Comparison of ENCODE assay signal across 12 mouse cellular contexts in the genomic region with DNA sequence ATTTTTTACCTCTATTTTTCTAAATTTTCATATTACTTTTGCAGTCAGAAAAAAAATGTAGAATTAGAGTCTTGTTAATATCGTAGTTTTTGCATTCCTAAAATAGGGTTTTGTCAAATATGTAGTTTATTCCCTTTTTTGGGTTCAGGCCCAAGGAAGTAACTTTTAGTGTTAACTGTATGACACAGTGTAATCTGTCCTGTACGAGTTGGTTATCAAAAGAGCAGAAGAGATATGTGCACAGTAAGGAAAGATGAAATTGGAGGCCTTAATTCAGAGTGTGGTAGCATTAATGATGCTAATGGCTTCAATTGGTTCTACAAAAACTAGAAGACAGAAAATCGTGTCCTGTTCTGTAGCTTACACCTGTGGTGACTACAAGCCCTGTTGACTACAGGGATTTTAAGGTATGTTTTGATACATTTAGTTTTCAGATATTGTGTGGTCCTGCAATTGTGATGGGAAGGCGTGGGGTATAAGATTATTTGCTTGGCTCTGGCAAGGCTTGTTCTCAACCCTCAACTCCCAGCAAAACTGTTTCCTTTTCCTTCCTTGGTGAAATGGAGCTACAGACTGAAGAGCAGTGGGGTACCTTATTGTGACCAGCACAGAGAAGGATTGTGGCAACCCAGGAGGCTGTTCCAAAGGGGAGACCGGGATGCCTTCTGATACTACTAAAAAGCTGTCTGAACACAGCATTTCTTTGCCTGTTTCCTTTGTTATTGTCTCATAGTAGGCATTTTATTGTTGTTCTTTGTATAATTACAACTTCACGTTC. TPM values are rescaled to one million over a fixed set of nuclear protein-coding genes. Genes with fewer than 3 reads are reported as not detected.
DNase-seq lines count a peak whose midpoint lies in the region; ATAC-seq and TF ChIP-seq lines count a peak whose summit lies in the region.
"Had no signal": no experiment of that assay in that cellular context is flagged by ENCODE, and none has a peak within 500 bp of the region (broad histone marks: within the 10 kb centered on the region; RNA-seq: fewer than 3 reads in every experiment).

No protein-coding gene starts in this region.

- H3K4me1 ChIP-seq in heart, embryonic 13.5 days = peaks cover 51% of the 10 kb centered on the region
- H3K4me1 ChIP-seq in heart, embryonic 11.5 days (ENCODE audit: control insufficient read depth, insufficient read depth, low read length) = peaks cover 34% of the 10 kb centered on the region
- peaks cover 13% of the 10 kb centered on the region for H3K4me1 ChIP-seq in thymus, adult 2 months (replicated peaks; ENCODE audit: control insufficient read depth, insufficient read depth, low read length)
- peaks cover 64% of the 10 kb centered on the region for H3K4me1 ChIP-seq in liver, embryonic 15.5 days (replicated peaks)

- 0 out of 2 replicates have a peak overlapping the region, but pooled peaks have one; percentile 15 for H3K4me2 ChIP-seq in heart, embryonic 13.5 days
- no peak overlapping the region for H3K4me2 ChIP-seq in heart, embryonic 11.5 days
- peak overlapping the region; percentile 23 for H3K4me2 ChIP-seq in liver, embryonic 15.5 days

- no peaks in the 10 kb centered on the region for H3K27me3 ChIP-seq in heart, embryonic 13.5 days (replicated peaks)
- no peaks in the 10 kb centered on the region for H3K27me3 ChIP-seq in heart, embryonic 11.5 days (ENCODE audit: control insufficient read depth, insufficient read depth, low read length)
- H3K27me3 ChIP-seq in thymus, adult 2 months (ENCODE audit: control insufficient read depth, insufficient read depth, low read length) = no peaks in the 10 kb centered on the region
- no peaks in the 10 kb centered on the region for H3K27me3 ChIP-seq in liver, embryonic 15.5 days

- no peaks in the 10 kb centered on the region for H3K9me3 ChIP-seq in heart, embryonic 13.5 days
- no peaks in the 10 kb centered on the region for H3K9me3 ChIP-seq in heart, embryonic 11.5 days (replicated peaks; ENCODE audit: control insufficient read depth, low read length)
- H3K9me3 ChIP-seq in liver, embryonic 15.5 days (replicated peaks) = no peaks in the 10 kb centered on the region

- no peak for TF ChIP-seq CTCF in thymus, adult 2 months (IDR thresholded peaks at IDR 0.05; ENCODE audit: borderline replicate concordance, control insufficient read depth, extremely low read depth, insufficient read depth, low read length, poor library complexity)

- 64% methylated on average over 6 of the region's 6 CpGs for WGBS in heart, embryonic 13.5 days
- 69% methylated on average over 6 of the region's 6 CpGs for WGBS in heart, embryonic 11.5 days (ENCODE audit: insufficient replicate concordance)
- WGBS in thymus, adult 2 months = 52% methylated on average over 6 of the region's 6 CpGs
- WGBS in liver, embryonic 15.5 days (ENCODE audit: insufficient replicate concordance) = 39% methylated on average over 6 of the region's 6 CpGs

- H3K9ac ChIP-seq in heart, embryonic 13.5 days = no peak overlapping the region
- no peak overlapping the region for H3K9ac ChIP-seq in heart, embryonic 11.5 days (ENCODE audit: low read depth, low read length)
- no peak overlapping the region for H3K9ac ChIP-seq in liver, embryonic 15.5 days

- 0 out of 2 replicates have a peak overlapping the region, but pooled peaks have one; percentile 16 for H3K27ac ChIP-seq in heart, embryonic 13.5 days (replicated peaks)
- H3K27ac ChIP-seq in heart, embryonic 11.5 days (ENCODE audit: low read depth, low read length) = no peak overlapping the region
- peak overlapping the region; percentile 54; the same call in 1 of the 2 replicates for H3K27ac ChIP-seq in thymus, adult 2 months (ENCODE audit: control insufficient read depth, insufficient read depth, low read length)
- H3K27ac ChIP-seq in liver, embryonic 15.5 days (replicated peaks) = peak overlapping the region; percentile 16

- no peak for ATAC-seq in heart, embryonic 13.5 days (ENCODE audit: extremely low read depth, insufficient number of reproducible peaks, low FRiP score, low TSS enrichment)
- ATAC-seq in heart, embryonic 11.5 days (replicated peaks; ENCODE audit: insufficient number of reproducible peaks, low FRiP score, low TSS enrichment) = no peak
- ATAC-seq in liver, embryonic 15.5 days (ENCODE audit: insufficient read depth) = no peak
- ATAC-seq: inflammation-experienced regulatory T-cells, adult 6 months had no signal

- TF ChIP-seq POLR2A in thymus, adult 2 months (IDR thresholded peaks at IDR 0.05; ENCODE audit: control insufficient read depth, extremely low read depth, insufficient read depth, low read length, poor library complexity) = no peak

- H3K36me3 ChIP-seq in heart, embryonic 13.5 days = no peaks in the 10 kb centered on the region
- no peaks in the 10 kb centered on the region for H3K36me3 ChIP-seq in heart, embryonic 11.5 days (ENCODE audit: control insufficient read depth, insufficient read depth, low read length)
- H3K36me3 ChIP-seq in thymus, adult 2 months (ENCODE audit: control insufficient read depth, insufficient read depth, low read length) = no peaks in the 10 kb centered on the region
- H3K36me3 ChIP-seq in liver, embryonic 15.5 days (replicated peaks) = no peaks in the 10 kb centered on the region

- no peak overlapping the region for H3K4me3 ChIP-seq in heart, embryonic 13.5 days
- no peak overlapping the region for H3K4me3 ChIP-seq in heart, embryonic 11.5 days (ENCODE audit: low read depth, low read length)
- H3K4me3 ChIP-seq in thymus, adult 2 months (ENCODE audit: control insufficient read depth, insufficient read depth, low read length) = no peak overlapping the region
- peak overlapping the region; percentile 20 for H3K4me3 ChIP-seq in liver, embryonic 15.5 days (replicated peaks)

- no peak for DNase-seq in thymus, adult 2 months
- DNase-seq in thymus, postnatal 36 days = no peak
- DNase-seq in right cerebral cortex, postnatal 14 days = no peak
- DNase-seq in testis, postnatal 14 days (ENCODE audit: low spot score) = no peak
- no peak for DNase-seq in lung, postnatal 4 days
- DNase-seq: embryo, embryonic 11 days; lung, adult 18-20 months; right cerebral cortex, postnatal 25 days had no signal

RNA-seq across cellular contexts. Expression of gene Cdk17, which starts 3.2 kb away (rescaled TPM):
- polyA plus RNA-seq in heart, embryonic 13.5 days (2015; fragmentation: Nextera tagmentation; extraction: Ambion mirVana) = 15.0 and 15.5 TPM in 2 replicates
- 20.9 and 21.0 TPM in 2 replicates for polyA plus RNA-seq in heart, embryonic 11.5 days (2014; fragmentation: Nextera tagmentation; extraction: Ambion mirVana)
- polyA plus RNA-seq in thymus, adult 2 months (2012; rRNA removed) = 79.2 and 79.5 TPM in 2 replicates
- 10.1 and 11.0 TPM in 2 replicates for polyA plus RNA-seq in liver, embryonic 15.5 days (2015; fragmentation: Nextera tagmentation; extraction: Ambion mirVana)
